Mouse (Mus musculus): ENCODE measurements around the gene Ythdf2.
"Not testable (repeated sequence)": the region's sequence is repeated elsewhere in the genome, so short reads cannot be mapped to it uniquely, and the experiment has no call there.

Gene Ythdf2

DNA sequence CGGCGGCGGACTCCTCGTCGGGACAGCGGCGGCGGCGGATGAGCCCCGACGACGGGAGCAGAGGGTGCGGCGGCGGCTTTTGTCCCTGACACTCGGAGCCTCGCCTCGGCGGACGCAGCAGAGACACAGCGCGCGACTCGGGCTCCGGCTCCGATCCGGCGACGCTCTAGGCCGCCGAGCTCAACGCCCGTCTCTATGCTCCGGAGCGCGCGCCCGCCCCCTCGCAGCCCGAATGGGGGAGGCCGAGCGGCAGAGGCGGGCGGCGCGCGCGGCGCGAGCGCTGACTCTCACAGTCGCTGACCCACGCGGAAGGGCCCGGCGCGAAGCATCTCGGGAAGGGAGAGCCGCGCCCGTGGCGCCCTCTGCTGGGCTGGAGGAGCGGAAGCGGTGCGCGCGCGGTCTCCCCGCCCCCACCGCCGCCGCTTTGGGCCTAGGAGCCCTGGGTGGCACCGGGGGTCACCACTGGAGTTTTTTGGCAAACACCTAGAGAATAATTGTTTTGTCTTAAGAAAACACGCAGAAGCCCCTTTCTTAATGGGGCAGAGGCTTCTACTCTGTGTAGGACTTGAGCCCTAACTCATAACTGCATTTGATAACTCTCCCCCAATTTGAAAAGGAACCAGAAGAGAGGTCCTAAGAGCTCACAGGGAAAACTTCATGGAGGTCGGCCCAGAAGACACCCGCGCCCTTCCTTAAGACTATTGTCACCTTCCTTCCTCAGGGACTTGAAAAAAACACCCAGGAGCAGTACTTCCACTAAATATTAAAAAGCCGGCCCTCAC lies at the start of gene Ythdf2:
TSS of gene Ythdf2 (minus strand) at position 351 of the 782 bp plus-strand sequence.
- DNase-seq (ENCODE audit: low spot score) = peak; percentile 97

- peak; percentile 24 for DNase-seq (ENCODE audit: low spot score)
Measured at GRCm38 (mm10) chr4:132260404-132261379, 48.6 kb upstream of the Ythdf2 start.

- no peak for DNase-seq (ENCODE audit: low spot score)
Measured at GRCm38 (mm10) chr4:132259248-132259647, 47.1 kb upstream of the Ythdf2 start.

GRCm38 (mm10) chr4:132256384-132256783 lies 44.3 kb upstream of the Ythdf2 start:
- DNase-seq (ENCODE audit: low spot score) = no peak

- no peak for DNase-seq (ENCODE audit: low spot score)
Measured at GRCm38 (mm10) chr4:132254986-132255385, 42.9 kb upstream of the Ythdf2 start.

GRCm38 (mm10) chr4:132253622-132254021 lies 41.5 kb upstream of the Ythdf2 start:
- DNase-seq (ENCODE audit: low spot score) = no peak

- no peak for DNase-seq (ENCODE audit: low spot score)
Measured at GRCm38 (mm10) chr4:132253128-132253527, 41.0 kb upstream of the Ythdf2 start.

DNA sequence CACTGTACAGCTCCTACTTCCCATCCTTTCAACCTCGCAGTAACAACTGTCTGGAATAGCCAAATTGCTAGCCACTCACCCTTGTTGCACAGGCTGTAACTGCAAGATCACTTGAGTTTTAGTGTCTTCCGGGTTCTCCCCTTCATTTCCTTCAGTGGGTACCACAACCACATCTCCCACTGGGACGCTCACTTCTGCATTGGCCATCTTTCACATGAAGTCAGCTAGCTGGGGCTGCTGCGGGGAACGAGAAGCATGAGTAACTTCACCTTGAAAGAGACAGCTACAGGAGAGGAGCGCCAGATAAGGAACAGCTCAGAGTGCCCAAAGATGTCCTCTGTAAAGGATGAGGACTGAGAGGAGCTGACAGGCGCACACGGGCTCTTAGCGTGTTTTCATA lies 39.5 kb upstream of the Ythdf2 start:
- DNase-seq (ENCODE audit: low spot score) = no peak

DNA sequence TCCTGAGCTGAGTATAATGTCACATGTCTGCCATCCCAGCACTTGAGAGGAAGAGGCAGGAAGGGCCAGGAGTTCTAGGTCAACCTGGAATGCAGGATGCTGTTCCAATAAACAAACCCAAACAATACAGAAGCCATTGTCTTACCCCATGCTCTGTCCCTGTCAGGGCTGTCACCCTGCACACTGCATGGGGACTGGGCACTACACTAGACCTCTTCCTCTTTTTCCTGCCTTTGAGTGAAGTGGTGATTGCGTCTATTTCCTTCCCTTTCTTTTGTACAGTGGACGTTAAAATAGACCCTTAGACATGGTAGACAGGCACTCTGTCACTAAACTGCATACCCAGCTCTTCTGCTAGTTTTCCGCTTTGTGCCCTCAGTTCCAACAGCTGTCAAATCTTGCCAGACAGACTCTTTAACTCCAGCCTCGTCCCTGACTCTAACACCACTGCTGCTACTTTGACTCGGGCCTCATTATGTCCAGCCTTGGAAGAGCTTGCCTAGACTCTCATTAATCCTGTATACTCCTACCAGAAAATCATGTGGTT lies 35.4 kb upstream of the Ythdf2 start:
- peak; percentile 51 for DNase-seq (ENCODE audit: low spot score)

DNA sequence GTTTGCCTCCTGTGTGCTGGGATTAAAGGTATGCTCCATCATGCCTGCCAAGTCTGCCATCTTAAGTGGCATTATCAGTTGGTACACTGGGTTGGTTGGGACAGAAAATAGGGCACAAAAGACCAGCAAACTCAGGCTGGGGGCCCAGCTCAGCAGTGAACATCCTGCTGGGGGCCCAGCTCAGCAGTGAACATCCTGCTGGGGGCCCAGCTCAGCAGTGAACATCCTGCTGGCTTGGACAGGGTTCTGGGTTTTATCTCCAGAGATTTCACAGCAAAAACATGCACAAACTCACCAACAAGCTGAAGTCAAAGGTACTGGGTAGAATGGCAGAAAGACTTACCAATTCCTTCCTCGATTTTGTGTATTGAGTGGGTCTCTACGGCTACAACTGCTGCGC lies 33.5 kb upstream of the Ythdf2 start:
- no peak for DNase-seq (ENCODE audit: low spot score)

DNA sequence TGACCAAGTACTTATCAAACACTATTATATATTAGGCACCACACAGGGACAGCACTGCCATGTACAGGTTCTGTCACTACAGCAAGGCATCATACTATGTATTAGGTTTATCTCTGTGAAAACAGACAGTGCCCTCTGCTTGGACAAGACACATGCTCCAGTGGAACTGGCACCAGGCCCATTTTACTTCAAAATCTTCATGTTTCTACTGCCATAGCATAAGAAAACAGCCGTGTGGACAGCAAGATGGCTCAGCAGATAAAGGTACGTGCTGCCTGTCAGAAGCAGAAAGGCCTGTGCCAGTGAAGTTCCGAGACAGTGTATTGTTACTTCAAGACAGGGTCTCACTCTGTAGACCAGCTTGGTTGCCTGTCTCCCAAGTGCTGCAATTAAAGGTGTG lies 29.1 kb upstream of the Ythdf2 start:
- no peak for DNase-seq (ENCODE audit: low spot score)

DNA sequence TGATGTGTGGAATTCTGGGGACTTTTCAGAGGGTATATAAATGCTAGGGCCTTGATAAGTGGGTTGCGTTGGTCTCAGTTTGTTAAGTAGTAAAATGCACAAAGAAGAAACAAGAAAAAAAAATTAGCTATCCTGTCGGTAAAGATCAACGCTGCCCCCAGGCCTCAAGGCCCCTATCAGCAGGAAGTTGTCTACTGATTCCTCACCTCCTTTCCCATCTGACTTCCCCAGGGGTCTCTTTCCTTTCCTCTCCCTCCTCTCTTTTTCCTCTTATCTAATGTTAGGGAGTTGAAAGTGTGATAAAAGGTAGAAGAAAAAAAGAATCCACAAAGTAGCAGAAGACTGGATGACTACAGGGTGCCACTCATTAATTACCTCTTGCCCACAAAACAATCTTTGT lies 28.3 kb upstream of the Ythdf2 start:
- DNase-seq (ENCODE audit: low spot score) = no peak

DNA sequence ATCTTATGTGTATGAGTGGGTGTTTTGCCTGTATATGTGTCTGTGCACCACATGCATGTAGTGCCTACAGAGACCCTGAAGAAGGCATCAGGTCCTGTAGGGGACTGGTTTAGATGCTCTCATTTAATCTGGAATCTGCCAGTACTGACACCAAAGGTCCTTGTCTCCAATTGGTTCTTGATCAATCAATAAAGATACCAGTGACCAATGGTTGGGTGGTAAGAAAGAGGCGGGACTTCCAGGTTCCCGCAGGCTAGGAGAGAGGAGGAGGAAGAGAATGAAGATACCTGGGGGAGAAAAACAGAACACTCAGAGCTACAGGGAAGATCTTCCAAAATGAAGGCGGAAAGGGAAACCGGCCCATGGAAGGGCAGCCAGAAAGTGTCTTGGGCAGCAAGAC lies 26.3 kb upstream of the Ythdf2 start:
- no peak for DNase-seq (ENCODE audit: low spot score)

- DNase-seq (ENCODE audit: low spot score) = no peak
Measured at GRCm38 (mm10) chr4:132234710-132235109, 22.6 kb upstream of the Ythdf2 start.

GRCm38 (mm10) chr4:132230422-132230821 lies 18.3 kb upstream of the Ythdf2 start:
- DNase-seq (ENCODE audit: low spot score) = no peak

DNA sequence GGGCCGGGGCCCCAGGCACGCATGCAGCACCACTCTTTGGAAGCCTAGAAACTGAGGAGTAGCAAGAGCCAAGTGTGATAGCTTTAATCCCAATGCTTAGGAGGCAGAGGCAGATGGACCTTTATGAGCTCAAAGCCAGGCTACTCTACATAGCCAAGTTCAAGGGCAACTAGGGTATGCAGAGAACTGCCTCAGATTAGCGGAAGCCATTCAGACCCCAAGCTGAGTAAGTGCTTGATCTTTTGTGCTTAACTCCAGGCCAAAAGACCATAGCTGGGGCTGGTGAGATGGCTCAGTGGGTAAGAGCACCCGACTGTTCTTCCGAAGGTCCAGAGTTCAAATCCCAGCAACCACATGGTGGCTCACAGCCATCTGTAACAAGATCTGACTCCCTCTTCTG lies 9.9 kb upstream of the Ythdf2 start:
- DNase-seq (ENCODE audit: low spot score) = not testable (repeated sequence)

GRCm38 (mm10) chr4:132218439-132218838 lies 6.3 kb upstream of the Ythdf2 start:
- DNase-seq (ENCODE audit: low spot score) = not testable (repeated sequence)

GRCm38 (mm10) chr4:132217781-132218180 lies 5.7 kb upstream of the Ythdf2 start:
- no peak for DNase-seq (ENCODE audit: low spot score)

DNA sequence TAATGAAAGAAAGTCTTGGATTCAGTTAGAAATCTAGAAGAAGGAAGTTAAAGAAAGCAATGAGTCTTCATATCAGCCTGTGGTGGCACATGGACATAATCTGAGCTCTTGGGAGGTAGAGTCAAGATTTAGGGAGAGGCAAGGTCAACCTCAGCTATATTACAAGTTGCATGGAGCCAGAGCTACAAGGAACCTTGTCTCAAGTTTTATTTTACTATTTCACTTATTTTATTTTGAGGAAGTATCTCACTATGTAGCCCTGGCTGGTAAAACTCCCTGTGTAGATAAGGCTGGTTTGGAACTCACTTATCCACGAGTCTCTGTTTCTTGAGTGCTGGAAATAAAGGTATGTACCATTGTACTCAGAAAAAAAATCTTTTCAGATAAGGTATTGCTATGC lies 4.5 kb upstream of the Ythdf2 start:
- no peak for DNase-seq (ENCODE audit: low spot score)

- DNase-seq (ENCODE audit: low spot score) = peak; percentile 71
Measured at GRCm38 (mm10) chr4:132214847-132215246, 2.7 kb upstream of the Ythdf2 start.

GRCm38 (mm10) chr4:132211091-132211942 lies 786 bp downstream of the Ythdf2 start:
- DNase-seq (ENCODE audit: low spot score) = no peak

DNA sequence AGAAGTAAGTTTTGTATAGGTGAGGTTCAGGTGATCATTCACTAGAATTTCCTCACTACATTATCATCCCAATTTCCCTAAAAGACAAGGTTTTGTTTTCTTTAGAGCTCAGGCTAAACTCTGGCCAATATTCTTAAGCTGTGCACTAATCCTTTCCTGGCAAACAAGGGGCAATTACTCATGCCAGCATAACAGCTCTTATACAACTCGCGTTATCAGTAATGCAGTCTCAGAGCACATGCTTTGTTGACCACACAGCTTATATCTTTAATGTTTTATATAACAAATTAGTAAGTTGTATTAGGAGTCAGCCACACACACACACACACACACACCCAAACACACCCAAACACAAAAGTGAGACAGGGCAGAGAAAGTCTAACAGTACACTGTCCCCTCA lies 1.8 kb downstream of the Ythdf2 start:
- DNase-seq (ENCODE audit: low spot score) = no peak

Measured in lung, postnatal 25 days (tissue).